Mouse (Mus musculus): ENCODE results near the gene Dlg2. TPM values are rescaled to one million over a fixed set of nuclear protein-coding genes. Genes with fewer than 3 reads are reported as not detected.

Dlg2 gene
- polyA plus RNA-seq, 1 experiment from 2014 or later: 6.3 TPM

- H3K4me3 ChIP-seq (ENCODE audit: low read depth, low read length): no peak overlapping the region
These were observed 1965.1 kb downstream of the Dlg2 start for GRCm38 (mm10) chr7:92441611-92442010.

DNA sequence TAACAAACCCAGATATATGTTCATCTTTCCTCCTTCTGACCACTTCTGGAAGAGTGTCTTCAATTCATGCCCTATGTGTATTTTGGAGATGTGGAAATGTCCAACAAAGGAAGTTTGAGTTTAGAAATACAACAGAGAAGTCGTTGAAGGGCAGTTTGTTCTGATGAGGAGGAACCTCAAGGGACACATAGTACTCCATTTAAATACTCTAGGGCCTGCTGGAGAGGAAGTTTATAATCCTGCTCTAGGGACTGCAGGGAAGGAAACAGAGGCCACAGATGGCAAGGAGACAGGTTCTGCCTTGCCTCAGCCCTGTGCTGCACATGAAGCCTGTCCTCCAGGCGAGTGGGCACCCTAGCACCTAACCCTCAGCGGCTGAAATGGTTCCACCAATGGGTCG lies 1965.6 kb downstream of the Dlg2 start:
- WGBS: 82% methylated on average over 4 of the region's 4 CpGs
- Histone ChIP-seq H3K9me3 (ENCODE audit: control insufficient read depth, low read length) (no peaks in the 10 kb centered on the region), H3K4me3 (ENCODE audit: low read depth, low read length) (no peak overlapping the region), H3K27me3 (replicated peaks; ENCODE audit: control insufficient read depth, insufficient read depth, low read length) (no peaks in the 10 kb centered on the region), H3K27ac (ENCODE audit: low read depth) (no peak overlapping the region), H3K36me3 (ENCODE audit: control insufficient read depth, insufficient read depth, low read length) (no peaks in the 10 kb centered on the region), H3K4me2 (ENCODE audit: low read length) (no peak overlapping the region), H3K4me1 (replicated peaks; ENCODE audit: control insufficient read depth, insufficient read depth, low read length) (no peaks in the 10 kb centered on the region), H3K9ac (ENCODE audit: low read length) (no peak overlapping the region)
- DNase-seq (ENCODE audit: low spot score): no peak
- ATAC-seq (replicated peaks; ENCODE audit: low FRiP score, low TSS enrichment, low read depth): no peak

More at GRCm38 (mm10) chr7:92441611-92442010, 1965.1 kb downstream of the Dlg2 start:
- no peaks in the 10 kb centered on the region for H3K9me3 ChIP-seq (ENCODE audit: control insufficient read depth, low read length)
- H3K4me2 ChIP-seq (ENCODE audit: low read length): no peak overlapping the region
- H3K27me3 ChIP-seq (replicated peaks; ENCODE audit: control insufficient read depth, insufficient read depth, low read length): no peaks in the 10 kb centered on the region
- no peak for DNase-seq (ENCODE audit: low spot score)
- ATAC-seq (replicated peaks; ENCODE audit: low FRiP score, low TSS enrichment, low read depth): no peak
- no peak overlapping the region for H3K27ac ChIP-seq (ENCODE audit: low read depth)
- H3K4me1 ChIP-seq (replicated peaks; ENCODE audit: control insufficient read depth, insufficient read depth, low read length): no peaks in the 10 kb centered on the region
- H3K36me3 ChIP-seq (ENCODE audit: control insufficient read depth, insufficient read depth, low read length): no peaks in the 10 kb centered on the region
- no peak overlapping the region for H3K9ac ChIP-seq (ENCODE audit: low read length)

DNA sequence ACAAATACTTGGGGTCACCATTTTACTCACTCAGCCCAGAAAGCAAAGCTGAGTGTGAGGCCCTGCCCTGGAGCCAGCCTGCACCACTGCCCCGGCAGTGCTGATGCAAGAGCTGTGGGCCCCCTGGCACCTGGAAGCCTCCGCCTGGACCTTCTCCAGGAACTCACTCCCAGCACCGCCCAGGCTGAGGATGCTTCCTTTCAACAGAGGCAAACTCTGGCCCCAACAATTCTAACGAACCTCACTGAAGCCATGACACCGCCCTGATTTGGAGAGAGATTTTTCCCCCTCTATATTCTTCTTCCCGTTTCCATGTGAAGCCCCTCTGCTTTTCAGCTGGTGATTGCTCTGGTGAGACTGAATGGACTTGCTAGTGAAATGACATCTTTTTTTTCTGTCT lies 1971.5 kb downstream of the Dlg2 start:
- no peak for ATAC-seq (replicated peaks; ENCODE audit: low FRiP score, low TSS enrichment, low read depth)
- Histone ChIP-seq H3K9ac (ENCODE audit: low read length) (no peak overlapping the region), H3K4me1 (replicated peaks; ENCODE audit: control insufficient read depth, insufficient read depth, low read length) (no peaks in the 10 kb centered on the region), H3K27me3 (replicated peaks; ENCODE audit: control insufficient read depth, insufficient read depth, low read length) (no peaks in the 10 kb centered on the region), H3K9me3 (ENCODE audit: control insufficient read depth, low read length) (no peaks in the 10 kb centered on the region), H3K36me3 (ENCODE audit: control insufficient read depth, insufficient read depth, low read length) (no peaks in the 10 kb centered on the region), H3K4me3 (ENCODE audit: low read depth, low read length) (no peak overlapping the region), H3K4me2 (ENCODE audit: low read length) (no peak overlapping the region), H3K27ac (ENCODE audit: low read depth) (no peak overlapping the region)
- 66% methylated on average over 6 of the region's 6 CpGs for WGBS
- DNase-seq (ENCODE audit: low spot score): no peak

- H3K4me3 ChIP-seq (ENCODE audit: low read depth, low read length): no peak overlapping the region
- H3K9me3 ChIP-seq (ENCODE audit: control insufficient read depth, low read length): no peaks in the 10 kb centered on the region
- H3K4me1 ChIP-seq (replicated peaks; ENCODE audit: control insufficient read depth, insufficient read depth, low read length): no peaks in the 10 kb centered on the region
- no peak overlapping the region for H3K4me2 ChIP-seq (ENCODE audit: low read length)
- H3K27ac ChIP-seq (ENCODE audit: low read depth): no peak overlapping the region
- no peaks in the 10 kb centered on the region for H3K36me3 ChIP-seq (ENCODE audit: control insufficient read depth, insufficient read depth, low read length)
- ATAC-seq (replicated peaks; ENCODE audit: low FRiP score, low TSS enrichment, low read depth) (no peak), DNase-seq (ENCODE audit: low spot score) (no peak)
- 55% methylated on average over 7 of the region's 7 CpGs for WGBS
- H3K9ac ChIP-seq (ENCODE audit: low read length): no peak overlapping the region
- H3K27me3 ChIP-seq (replicated peaks; ENCODE audit: control insufficient read depth, insufficient read depth, low read length): no peaks in the 10 kb centered on the region
These were observed 1972.5 kb downstream of the Dlg2 start for GRCm38 (mm10) chr7:92448782-92449575.

- H3K4me3 ChIP-seq (ENCODE audit: low read depth, low read length): no peak overlapping the region
- 68% methylated on average over 2 of the region's 2 CpGs for WGBS
- no peak for ATAC-seq (replicated peaks; ENCODE audit: low FRiP score, low TSS enrichment, low read depth)
These were observed 1977.7 kb downstream of the Dlg2 start for GRCm38 (mm10) chr7:92454176-92454575.

GRCm38 (mm10) chr7:92455927-92456326 lies 1979.5 kb downstream of the Dlg2 start:
- Histone ChIP-seq H3K9me3 (ENCODE audit: control insufficient read depth, low read length) (no peaks in the 10 kb centered on the region), H3K27ac (ENCODE audit: low read depth) (no peak overlapping the region), H3K9ac (ENCODE audit: low read length) (no peak overlapping the region), H3K4me1 (replicated peaks; ENCODE audit: control insufficient read depth, insufficient read depth, low read length) (no peaks in the 10 kb centered on the region), H3K4me3 (ENCODE audit: low read depth, low read length) (no peak overlapping the region), H3K36me3 (ENCODE audit: control insufficient read depth, insufficient read depth, low read length) (no peaks in the 10 kb centered on the region), H3K4me2 (ENCODE audit: low read length) (no peak overlapping the region), H3K27me3 (replicated peaks; ENCODE audit: control insufficient read depth, insufficient read depth, low read length) (no peaks in the 10 kb centered on the region)
- 42% methylated on average over 5 of the region's 5 CpGs for WGBS
- no peak for ATAC-seq (replicated peaks; ENCODE audit: low FRiP score, low TSS enrichment, low read depth)
- DNase-seq (ENCODE audit: low spot score): no peak

More at GRCm38 (mm10) chr7:92454176-92454575, 1977.7 kb downstream of the Dlg2 start:
- no peak overlapping the region for H3K9ac ChIP-seq (ENCODE audit: low read length)
- H3K4me2 ChIP-seq (ENCODE audit: low read length): no peak overlapping the region
- H3K9me3 ChIP-seq (ENCODE audit: control insufficient read depth, low read length): no peaks in the 10 kb centered on the region
- DNase-seq (ENCODE audit: low spot score): no peak
- no peak overlapping the region for H3K27ac ChIP-seq (ENCODE audit: low read depth)
- no peaks in the 10 kb centered on the region for H3K36me3 ChIP-seq (ENCODE audit: control insufficient read depth, insufficient read depth, low read length)
- H3K4me1 ChIP-seq (replicated peaks; ENCODE audit: control insufficient read depth, insufficient read depth, low read length): no peaks in the 10 kb centered on the region
- no peaks in the 10 kb centered on the region for H3K27me3 ChIP-seq (replicated peaks; ENCODE audit: control insufficient read depth, insufficient read depth, low read length)

DNA sequence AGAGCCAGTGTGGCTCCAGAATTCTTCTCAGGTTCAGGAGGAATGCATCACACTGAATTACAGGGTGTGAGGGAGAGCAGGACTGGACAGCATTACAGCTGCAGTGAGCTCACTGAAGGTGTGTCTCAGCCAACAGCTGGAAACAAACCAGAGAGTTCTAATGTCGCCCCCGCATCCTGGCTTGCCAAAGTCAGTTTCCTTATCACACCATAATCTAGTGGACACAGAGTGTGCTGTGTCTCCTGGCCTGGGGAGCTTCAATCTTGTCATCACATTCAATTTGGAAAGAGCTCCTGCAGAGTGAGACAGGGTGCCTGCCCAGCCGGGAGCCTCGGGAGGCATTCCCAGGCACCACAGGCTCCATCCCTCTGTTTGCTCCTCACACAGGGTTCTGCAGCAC lies 1981.3 kb downstream of the Dlg2 start:
- Histone ChIP-seq H3K9ac (ENCODE audit: low read length) (no peak overlapping the region), H3K36me3 (ENCODE audit: control insufficient read depth, insufficient read depth, low read length) (no peaks in the 10 kb centered on the region), H3K9me3 (ENCODE audit: control insufficient read depth, low read length) (no peaks in the 10 kb centered on the region), H3K4me2 (ENCODE audit: low read length) (no peak overlapping the region), H3K27ac (ENCODE audit: low read depth) (no peak overlapping the region), H3K27me3 (replicated peaks; ENCODE audit: control insufficient read depth, insufficient read depth, low read length) (no peaks in the 10 kb centered on the region), H3K4me3 (ENCODE audit: low read depth, low read length) (no peak overlapping the region), H3K4me1 (replicated peaks; ENCODE audit: control insufficient read depth, insufficient read depth, low read length) (no peaks in the 10 kb centered on the region)
- peak; percentile 74 for ATAC-seq (replicated peaks; ENCODE audit: low FRiP score, low TSS enrichment, low read depth)
- WGBS: 15% methylated on average over 4 of the region's 4 CpGs
- DNase-seq (ENCODE audit: low spot score): no peak

- Histone ChIP-seq H3K4me1 (replicated peaks; ENCODE audit: control insufficient read depth, insufficient read depth, low read length) (no peaks in the 10 kb centered on the region), H3K9me3 (ENCODE audit: control insufficient read depth, low read length) (no peaks in the 10 kb centered on the region), H3K27me3 (replicated peaks; ENCODE audit: control insufficient read depth, insufficient read depth, low read length) (no peaks in the 10 kb centered on the region), H3K9ac (ENCODE audit: low read length) (no peak overlapping the region), H3K36me3 (ENCODE audit: control insufficient read depth, insufficient read depth, low read length) (no peaks in the 10 kb centered on the region), H3K4me2 (ENCODE audit: low read length) (no peak overlapping the region), H3K4me3 (ENCODE audit: low read depth, low read length) (no peak overlapping the region), H3K27ac (ENCODE audit: low read depth) (no peak overlapping the region)
- no peak for DNase-seq (ENCODE audit: low spot score)
- no peak for ATAC-seq (replicated peaks; ENCODE audit: low FRiP score, low TSS enrichment, low read depth)
- WGBS: 74% methylated on average over 4 of the region's 4 CpGs
These were observed 1981.8 kb downstream of the Dlg2 start for GRCm38 (mm10) chr7:92458308-92458707.

- Histone ChIP-seq H3K4me3 (ENCODE audit: low read depth, low read length) (no peak overlapping the region), H3K9me3 (ENCODE audit: control insufficient read depth, low read length) (no peaks in the 10 kb centered on the region), H3K9ac (ENCODE audit: low read length) (no peak overlapping the region), H3K36me3 (ENCODE audit: control insufficient read depth, insufficient read depth, low read length) (no peaks in the 10 kb centered on the region), H3K27ac (ENCODE audit: low read depth) (no peak overlapping the region), H3K4me2 (ENCODE audit: low read length) (no peak overlapping the region), H3K4me1 (replicated peaks; ENCODE audit: control insufficient read depth, insufficient read depth, low read length) (no peaks in the 10 kb centered on the region), H3K27me3 (replicated peaks; ENCODE audit: control insufficient read depth, insufficient read depth, low read length) (no peaks in the 10 kb centered on the region)
- no peak for ATAC-seq (replicated peaks; ENCODE audit: low FRiP score, low TSS enrichment, low read depth)
- DNase-seq (ENCODE audit: low spot score): no peak
These were observed 1984.1 kb downstream of the Dlg2 start for GRCm38 (mm10) chr7:92460578-92460977.

Data from intestine, embryonic 14.5 days (tissue).